Mouse (Mus musculus) erythroid progenitor cell, adult 5-6 weeks (primary cell): Measurements from ENCODE around the gene Cald1. TPM values are rescaled to one million over a fixed set of nuclear protein-coding genes. Genes with fewer than 3 reads are reported as not detected.

ENCODE experiments used
- ATAC-seq: replicated peaks from 2 replicates; pipeline ENCODE4 v1.8.0; 2016; ENCODE audit warnings: moderate number of reproducible peaks, mild to moderate bottlenecking, moderate TSS enrichment, inconsistent platforms; ENCODE audit not compliant: poor library complexity, low FRiP score, severe bottlenecking
- total RNA-seq, 2 experiments: library from RNA; stranded (forward) in 1 of 2; stranded (reverse) in 1 of 2; fragments of 150-400 nt in 1 of 2; fragments of 186-747, 209-891 nt in 1 of 2; gene quantifications; 2 replicates each; pipeline versions ENCODE4 v1.2.3 to v1.2.4; 2015 to 2017; ENCODE audit warnings: low replicate concordance in 2 of 2

Gene Cald1
- total RNA-seq, 2 experiments from 2014 or later: 2.0 to 4.2 TPM

DNA sequence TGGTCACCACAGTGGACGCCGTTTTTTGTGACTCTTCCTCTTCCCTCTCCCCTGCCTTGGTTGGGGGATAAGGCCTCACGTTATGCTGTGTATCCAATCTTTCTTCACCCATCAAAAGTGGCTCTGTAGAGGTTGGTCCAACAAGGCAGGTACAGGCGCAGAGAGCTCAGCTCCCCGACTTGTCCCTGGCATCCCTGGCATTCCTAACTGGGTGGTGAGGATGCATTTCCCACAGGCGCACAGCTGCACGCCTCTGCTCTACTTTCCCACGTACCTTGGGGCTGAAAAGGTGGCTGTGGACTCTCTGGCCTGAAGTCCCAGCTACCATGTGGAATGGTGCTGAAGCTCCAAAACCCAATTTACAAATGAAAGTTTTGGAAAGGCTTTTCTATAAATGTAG is 115.5 kb downstream of the Cald1 start:
- ATAC-seq: no peak

DNA sequence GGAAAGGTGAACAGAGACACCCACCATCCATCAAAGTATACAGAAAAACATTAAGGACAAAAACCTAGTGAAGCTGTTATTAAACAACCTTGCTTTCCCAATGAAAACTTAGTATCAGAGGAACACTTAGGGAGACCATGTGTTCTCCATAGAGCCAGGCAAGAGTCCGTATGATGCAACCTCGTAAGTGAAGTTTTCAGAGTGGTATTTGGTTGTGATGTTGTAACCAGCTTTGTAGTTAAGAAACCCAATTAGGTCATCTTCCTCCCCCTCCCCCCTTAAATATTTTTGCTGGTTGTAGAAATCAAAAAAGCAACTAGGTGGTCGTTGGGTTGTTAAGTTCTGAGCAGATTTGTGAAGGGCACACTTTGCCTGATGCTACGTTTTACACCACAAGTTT is 116.3 kb downstream of the Cald1 start:
- no peak for ATAC-seq

DNA sequence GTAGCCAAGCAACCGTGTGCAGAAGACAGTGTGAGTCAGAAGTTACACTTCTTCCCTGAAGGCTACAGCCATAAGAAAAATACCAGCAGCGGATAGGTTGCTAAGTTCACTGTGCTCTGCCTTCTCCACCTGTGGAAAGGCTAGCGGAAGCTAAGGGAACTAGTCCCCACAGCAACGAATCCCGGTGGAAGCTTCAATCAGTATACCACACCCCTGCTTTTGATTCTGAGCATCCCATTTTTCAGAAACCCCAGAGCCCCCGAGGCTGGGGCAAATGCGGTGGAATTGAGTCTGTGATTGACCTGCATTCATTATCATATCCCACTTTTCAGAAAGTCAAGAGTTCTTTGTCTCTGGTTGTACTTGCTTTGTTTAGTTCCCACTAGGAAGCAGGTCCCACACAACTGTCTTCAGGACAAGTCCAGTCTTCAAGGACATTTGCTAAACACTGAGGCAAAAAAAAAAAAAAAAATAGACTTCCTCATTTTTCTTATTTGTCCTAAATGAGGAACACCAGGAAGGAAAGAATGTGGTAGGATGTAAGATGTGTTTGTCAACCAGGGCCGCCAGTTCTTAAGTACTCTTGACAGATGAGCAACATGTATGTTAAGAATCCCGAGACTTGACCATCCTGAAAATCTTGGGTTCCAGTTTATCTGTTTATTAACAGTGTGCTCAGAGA is 118.0 kb downstream of the Cald1 start:
- ATAC-seq: no peak

DNA sequence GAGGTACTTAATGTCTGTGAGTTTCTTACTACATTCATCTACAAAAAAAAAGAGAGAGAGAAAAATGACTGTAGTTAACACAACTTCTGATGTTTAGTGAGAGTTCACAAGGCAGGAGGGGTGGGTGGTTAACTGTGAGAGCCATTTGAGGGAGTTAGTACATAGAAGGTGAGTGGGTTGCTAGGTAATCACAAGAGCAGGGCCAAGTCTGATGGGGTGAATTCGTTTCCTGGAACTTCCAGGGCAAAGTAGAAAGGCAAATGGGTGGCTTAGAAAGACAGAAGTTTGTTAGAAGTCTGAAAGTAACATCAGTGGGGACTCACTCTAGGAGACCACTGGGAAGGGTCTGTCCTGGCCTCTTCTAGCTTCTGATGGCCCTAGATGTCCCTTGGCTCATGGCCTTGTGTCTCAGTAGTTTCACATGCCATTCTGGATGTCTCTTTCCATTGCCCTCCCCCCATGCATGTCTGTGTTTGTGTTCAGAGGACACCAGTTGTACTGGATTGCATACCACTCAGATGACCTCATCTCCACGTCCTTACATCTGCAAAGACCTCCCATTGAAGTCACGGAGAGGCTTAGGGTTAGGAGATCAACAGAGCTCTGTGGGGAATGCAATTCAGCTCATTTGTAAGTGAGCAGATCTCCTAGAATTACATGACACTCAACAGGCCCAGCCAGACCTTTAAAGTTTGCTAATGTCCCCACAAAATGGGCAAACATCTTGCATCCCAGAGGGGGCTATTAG is 118.8 kb downstream of the Cald1 start:
- no peak for ATAC-seq

DNA sequence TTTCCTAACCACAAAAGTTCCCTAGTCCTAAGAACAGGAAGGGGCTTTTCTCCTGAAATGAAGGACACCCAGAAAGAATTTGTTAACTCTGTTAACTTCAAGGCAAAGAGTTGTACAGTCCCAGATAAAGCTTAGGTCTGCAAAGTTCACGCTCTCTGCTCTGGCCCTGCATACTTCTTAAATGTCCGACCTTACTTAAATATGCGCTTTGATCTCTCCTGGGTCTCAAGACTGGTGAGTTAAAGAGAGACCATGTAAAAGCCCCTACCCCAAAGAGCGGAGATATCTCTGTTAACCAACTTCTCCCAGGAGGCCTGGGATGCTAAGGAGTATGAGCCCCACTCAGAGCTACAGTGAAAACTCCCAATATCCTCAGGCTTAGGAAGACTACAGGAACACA is 119.4 kb downstream of the Cald1 start:
- ATAC-seq: no peak

DNA sequence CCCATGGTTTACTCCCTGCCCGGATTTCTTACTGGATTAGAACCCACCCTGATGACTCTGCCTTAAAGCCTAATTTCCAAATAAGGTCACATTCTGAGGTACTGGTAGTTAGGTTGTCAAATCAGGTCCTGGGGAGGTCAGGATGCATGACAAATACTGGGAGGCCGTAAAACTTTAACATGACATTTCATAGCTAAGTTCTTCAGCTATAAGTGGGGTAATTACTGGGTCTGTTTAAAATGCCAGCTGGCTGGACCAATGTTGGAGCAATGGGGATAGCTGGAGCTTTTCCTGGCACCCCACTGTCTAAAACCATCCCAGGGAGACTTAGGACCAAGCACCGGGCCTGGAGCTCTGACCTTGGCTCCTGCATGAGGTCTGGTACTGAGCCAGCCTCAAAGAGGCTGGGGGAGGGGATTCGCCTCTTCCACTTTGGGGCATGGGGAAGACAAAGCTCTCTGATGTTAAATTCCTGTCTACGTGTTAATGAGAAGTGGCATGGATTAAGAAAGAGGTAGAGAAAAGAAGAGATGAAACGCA is 120.9 kb downstream of the Cald1 start:
- no peak for ATAC-seq

DNA sequence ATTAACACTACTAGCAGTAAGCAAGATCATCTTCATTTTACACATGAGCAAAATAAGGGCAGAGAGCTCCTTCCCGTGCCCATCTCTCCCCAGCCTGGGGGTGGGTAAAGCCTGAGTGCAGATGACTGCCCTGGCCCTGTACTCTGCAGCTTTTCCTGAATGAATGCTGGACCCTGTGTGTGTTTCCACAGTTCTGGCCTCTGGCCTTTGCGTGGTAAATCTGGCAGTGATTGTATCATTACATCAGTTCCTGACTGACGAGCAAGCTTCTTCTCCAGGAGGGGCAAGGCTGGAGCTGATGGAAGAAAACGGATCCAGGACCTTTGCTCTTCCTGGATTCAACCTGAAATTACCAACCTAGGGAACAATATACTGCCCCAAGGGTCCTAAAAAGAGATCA is 122.1 kb downstream of the Cald1 start:
- ATAC-seq: no peak

DNA sequence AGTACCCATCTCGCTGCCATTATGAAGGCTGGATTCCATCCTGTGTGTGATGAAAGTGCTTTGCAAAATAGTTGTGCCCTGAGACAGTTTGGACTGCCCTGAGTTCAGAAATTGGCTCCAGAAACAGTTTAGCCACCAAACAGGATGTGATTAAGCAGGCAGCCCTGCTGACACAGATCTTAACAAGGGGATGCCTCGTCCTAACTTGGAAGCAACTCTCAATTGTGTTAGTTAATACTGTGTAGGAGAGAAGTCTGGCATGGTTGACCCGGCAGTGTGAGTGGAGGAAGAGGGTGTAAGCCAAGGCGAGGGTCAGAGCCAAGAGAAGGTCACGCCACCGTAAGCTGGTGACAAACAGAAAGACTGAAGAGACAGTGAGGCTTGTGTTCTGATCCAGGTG is 123.4 kb downstream of the Cald1 start:
- ATAC-seq: no peak

DNA sequence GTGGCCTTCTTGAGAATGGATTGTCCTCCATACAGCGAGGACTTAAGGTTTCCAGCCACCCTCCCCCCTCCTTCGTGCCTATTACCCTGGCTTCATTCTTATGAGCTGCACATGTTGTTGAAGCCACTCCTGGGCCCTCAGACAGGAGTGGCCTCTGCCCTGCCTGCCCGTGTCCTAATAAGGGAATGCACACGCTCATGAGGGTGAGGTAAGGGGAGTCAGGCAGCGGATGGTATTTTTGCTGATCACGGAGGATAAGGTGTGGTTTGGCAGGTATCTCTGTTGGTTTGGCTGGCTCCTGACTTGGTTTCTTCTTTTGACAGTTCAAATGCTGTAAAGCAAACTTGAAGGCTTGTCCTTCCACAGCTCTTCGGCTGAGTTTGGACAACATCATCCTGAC is 124.4 kb downstream of the Cald1 start:
- no peak for ATAC-seq

DNA sequence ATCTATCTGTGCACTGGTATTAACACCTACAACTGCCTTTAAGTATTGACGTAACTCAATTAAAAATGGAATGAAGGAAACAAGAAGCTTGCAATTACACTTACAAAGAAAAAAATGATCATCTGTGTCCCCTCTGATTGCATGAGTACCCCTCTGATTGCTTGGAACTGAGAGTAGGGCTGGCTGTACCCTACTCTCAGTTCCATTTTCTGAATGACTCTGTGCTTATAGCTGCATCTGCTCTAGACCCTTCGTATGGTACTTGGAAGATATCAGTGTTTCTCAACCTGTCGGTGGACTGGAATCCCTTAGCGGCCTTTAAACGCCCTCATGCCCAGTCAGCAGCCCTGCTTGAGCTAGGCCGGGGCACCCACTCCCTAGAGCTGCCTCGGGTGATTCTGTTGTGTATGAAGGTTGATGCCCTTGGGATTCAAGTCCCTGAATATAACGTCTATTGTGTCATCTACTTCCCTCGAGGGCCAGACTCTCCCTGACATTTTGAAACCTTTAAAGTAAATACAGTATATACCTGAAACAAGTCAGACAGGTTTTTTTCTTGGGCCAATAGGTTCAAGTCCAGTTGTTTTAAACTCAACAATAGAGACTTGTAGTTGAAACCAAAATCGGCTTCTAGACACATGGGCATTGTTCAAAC is 125.1 kb downstream of the Cald1 start:
- ATAC-seq: no peak

DNA sequence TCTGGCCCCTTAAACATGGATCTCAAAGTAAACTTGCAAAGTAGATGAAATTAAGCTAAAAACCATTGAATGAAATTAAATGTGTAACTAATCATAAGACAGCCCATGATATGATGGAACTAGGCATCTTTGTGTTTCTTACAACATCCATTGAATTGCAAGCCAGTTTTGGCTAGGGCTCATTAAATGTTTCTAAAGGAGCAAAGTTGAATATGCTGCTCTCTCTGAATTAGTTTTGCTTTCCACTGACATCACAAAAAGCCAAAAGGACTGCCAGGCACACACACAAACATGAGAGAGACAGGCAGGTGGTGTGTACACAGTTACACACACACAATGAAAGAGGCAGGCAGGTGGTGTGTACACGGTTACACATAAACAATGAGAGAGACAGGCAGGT is 127.4 kb downstream of the Cald1 start:
- no peak for ATAC-seq

DNA sequence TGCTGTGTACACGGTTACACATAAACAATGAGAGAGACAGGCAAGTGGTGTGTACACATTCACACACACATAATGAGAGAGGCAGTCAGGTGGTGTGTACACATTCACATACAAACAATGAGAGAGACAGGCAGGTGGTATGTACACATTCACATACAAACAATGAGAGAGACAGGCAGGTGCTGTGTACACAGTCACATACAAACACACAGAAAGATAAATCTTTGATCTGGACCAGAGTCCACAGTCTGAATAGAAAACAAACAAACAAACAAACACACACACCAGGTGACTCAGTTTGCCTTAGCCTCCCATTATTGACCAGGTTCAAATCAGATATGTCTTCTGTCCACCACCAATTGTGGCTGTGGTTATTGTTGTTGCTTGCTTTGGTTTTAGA is 127.8 kb downstream of the Cald1 start:
- no peak for ATAC-seq

DNA sequence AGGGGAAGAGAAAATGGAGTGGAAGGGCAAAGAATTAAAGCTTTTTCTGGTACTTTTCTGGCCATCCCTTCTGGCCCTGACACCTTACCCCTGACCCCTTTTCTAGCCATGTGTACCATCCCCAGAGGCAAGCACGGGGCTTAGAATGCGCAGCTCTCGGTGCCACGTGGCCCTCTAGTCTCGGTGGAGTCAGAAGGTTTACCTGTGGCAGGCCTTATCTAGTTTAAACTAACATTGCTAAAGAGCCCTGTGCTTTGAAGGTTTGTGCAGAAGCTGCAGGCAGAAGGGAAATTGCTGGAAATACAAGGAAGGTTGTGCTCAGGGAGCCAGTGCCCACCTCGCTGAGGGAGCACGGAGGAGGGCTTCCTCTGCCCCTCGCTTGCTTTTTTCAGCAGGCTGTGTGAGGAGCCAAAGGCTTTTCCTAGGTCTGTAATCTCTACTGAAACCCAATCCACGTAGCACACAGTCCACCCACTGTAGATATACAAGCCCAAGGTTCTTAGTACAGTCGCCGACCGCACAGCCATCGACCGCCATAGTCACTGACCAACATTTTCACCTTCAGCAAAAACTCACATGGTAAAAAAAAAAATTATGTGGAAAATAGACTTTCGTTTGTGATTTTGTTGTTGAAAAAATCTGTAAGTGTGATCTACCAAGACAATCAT is 129.2 kb downstream of the Cald1 start:
- no peak for ATAC-seq

DNA sequence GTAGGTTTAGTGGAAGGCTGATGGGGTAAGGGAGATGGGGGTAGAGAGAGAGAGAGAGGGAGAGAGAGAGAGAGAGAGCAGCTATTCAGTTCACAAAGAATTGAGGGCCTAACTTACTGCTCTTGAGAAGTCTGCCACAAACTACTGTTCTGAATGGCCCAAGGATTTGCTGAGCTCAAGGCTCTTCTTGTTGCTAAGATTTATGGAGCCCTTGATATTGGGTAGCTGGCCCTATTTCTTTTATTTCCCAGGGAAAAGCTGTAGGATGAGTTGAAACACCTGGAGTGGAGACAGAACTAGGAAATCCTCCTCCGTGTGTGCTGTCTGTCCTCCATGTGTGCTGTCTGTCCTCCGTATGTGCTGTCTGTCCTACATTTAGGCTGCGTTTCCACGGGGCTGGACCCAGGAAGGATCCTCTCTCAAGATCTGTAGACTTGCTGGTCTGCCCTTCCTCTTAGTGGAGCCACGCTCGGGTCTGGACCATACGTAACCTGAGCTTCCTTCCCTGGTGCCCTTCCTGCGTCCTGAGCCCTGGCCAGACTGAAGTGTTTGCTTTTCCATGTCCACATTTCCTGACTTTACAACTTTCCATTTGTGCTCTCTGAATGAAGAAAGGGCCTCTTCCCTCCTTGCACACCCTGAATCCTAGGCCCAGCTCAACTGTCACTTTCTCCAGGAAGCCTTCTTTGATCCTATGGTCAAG is 131.3 kb downstream of the Cald1 start:
- ATAC-seq: no peak

DNA sequence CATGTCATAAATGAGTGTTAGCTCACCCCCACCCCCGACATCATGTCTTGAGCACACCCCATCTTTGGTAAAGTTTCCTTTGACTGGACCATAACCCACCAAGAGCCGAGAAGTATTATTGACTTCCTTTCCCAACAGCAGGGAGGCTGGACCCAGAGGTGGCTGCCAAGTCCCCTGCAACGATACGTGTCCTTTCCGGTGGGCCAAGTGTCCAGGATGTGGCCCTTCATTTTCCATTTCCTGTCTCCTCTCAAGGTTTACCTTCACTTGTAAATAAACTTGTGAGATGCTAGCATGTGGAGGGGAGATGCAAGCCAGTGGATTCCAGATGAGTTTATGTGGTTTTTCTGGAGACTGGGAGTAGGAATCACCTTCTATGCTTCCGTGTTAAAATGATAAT is 132.7 kb downstream of the Cald1 start:
- no peak for ATAC-seq

DNA sequence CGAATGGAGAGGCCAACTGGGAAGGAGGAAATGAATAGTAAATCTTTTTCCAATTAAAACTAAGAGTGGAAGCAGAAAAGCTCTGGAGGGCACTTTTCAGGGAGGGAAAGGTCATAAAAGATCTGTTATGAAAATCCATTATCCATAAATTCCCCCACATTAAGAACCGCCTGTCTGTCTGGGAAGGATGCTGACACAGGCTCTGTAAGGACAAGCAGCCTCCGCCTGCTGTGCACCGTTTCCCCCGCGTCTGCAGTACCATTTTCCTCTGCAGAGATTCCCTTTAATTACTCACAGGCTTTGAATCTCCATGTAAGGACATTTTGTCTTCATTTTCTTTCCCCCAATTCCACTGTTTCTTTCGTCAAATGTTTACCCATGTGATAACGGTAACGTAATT is 133.2 kb downstream of the Cald1 start:
- ATAC-seq: no peak

DNA sequence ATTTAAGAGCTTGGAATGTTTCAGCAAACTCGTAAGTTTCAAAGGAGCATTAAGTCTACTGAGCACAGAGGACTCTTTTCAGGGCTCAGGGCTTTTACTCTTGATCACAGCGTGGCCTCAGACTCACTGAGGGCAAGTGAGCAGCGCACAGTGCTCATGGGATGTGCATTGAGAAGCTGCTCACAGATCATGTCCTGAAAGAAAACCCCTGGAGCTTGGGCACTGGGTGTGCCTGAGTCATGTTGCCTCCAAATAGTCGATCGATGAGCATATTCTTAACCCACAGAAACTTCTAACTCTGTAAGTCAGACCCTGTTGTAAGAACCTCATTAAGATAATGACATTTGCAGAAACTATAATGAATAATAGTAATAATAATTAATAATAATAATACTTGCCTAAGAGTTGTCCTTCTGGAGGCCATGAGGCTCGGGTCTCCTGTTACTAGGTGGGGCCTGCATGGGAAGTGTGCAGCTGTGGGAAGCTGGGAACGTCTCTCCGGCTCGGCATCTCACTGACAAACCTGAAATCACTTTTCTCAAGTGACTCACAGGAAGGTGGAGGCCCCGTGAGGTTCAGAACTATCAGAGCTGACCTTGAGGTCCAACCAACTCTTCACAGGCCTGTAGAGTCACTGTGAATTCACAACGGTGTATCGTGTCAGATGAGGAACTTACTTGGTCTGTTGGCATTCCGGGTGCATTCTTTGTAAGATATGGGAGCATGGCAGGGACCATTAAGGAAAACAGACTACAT is 136.8 kb downstream of the Cald1 start:
- no peak for ATAC-seq

DNA sequence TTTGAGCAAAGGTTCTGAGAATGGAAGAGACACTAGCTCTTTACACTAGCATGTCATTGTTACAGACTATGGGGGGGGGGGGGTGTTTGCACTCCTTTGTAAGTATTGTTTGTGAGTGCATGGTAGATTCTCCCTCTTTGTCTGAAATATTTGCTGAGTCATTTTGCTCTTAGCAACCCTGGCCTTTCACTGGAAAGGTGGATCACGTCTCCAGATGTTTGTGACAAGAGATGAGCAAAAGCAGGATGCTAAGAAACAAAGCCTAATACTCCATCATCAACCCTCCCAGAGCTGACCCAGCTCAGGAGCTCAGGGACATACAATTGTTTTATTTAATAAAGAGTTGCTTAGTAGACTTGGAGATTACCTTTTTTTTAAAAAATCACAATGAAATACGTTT is 138.6 kb downstream of the Cald1 start:
- no peak for ATAC-seq

DNA sequence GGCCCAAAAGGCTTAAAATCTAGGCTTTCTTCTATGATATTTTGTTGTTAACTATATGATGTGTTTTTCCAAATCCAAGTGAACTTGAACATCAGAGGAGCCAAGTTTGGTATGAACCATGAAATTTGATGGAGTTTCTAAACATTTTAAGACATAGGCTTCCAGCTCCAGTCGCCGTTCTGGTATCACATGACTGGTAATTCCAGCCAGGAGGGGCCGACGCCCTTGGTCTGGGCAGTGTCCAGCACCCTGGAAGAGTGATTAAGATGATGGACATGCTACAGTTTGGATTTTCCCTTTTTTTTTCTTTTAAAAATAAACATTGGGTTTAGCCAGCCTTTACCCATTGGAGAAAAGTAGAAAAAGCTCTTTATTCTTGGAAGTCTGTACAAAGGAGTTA is 145.6 kb downstream of the Cald1 start:
- no peak for ATAC-seq
